Mouse (Mus musculus) limb, embryonic 14.5 days (tissue): ENCODE measurements around the gene Ano3. TPM values are rescaled to one million over a fixed set of nuclear protein-coding genes. Genes with fewer than 3 reads are reported as not detected.
A peak's percentile ranks its signal among the peaks of the same experiment; 100 is the strongest.

Experiments
- ATAC-seq: fragments of 200-750 bp; cut with Nextera tagmentation; 2 replicates; pipeline ENCODE4 v1.8.0; 2017; ENCODE audit warnings: low read depth, moderate number of reproducible peaks, moderate TSS enrichment; ENCODE audit not compliant: low FRiP score
- DNase-seq: peaks from one replicate; pipeline ENCODE4 v3.0.0-alpha.2; 2015; ENCODE audit warnings: low spot score
- H3K27ac ChIP-seq: fragments of 300-500 bp; sonication (generic); replicated peaks from 2 replicates; pipeline ENCODE4 v1.5.1; 2014; ENCODE audit warnings: low read depth, mild to moderate bottlenecking, low read length, moderate library complexity, mixed read lengths
- H3K27me3 ChIP-seq: fragments of 300-500 bp; sonication (generic); 2 replicates; pipeline ENCODE4 v1.6.1; 2014; ENCODE audit warnings: low read length, mixed read lengths; ENCODE audit not compliant: control insufficient read depth, insufficient read depth
- H3K36me3 ChIP-seq: fragments of 300-500 bp; sonication (generic); 2 replicates; pipeline ENCODE4 v1.6.1; 2014; ENCODE audit warnings: mild to moderate bottlenecking, low read length, moderate library complexity, mixed read lengths; ENCODE audit not compliant: control insufficient read depth, insufficient read depth
- H3K4me1 ChIP-seq: fragments of 300-500 bp; sonication (generic); 2 replicates; pipeline ENCODE4 v1.6.1; 2014; ENCODE audit warnings: antibody characterized with exemption, low read length, mixed read lengths; ENCODE audit not compliant: control insufficient read depth, insufficient read depth
- H3K4me2 ChIP-seq: fragments of 300-500 bp; sonication (generic); replicated peaks from 2 replicates; pipeline ENCODE4 v1.6.1; 2014; ENCODE audit warnings: low read depth, mild to moderate bottlenecking, low read length, moderate library complexity; ENCODE audit not compliant: severe bottlenecking
- H3K4me3 ChIP-seq: fragments of 300-500 bp; sonication (generic); replicated peaks from 2 replicates; pipeline ENCODE4 v1.5.1; 2014; ENCODE audit warnings: low read length
- H3K9ac ChIP-seq: fragments of 300-500 bp; sonication (generic); 2 replicates; pipeline ENCODE4 v1.6.1; 2014; ENCODE audit warnings: mild to moderate bottlenecking, low read depth, low read length, moderate library complexity; ENCODE audit not compliant: severe bottlenecking
- H3K9me3 ChIP-seq: fragments of 300-500 bp; sonication (generic); 2 replicates; pipeline ENCODE4 v1.6.1; 2016; ENCODE audit warnings: low read length; ENCODE audit not compliant: control insufficient read depth
- POLR2A ChIP-seq: fragments of 200-500 bp; IDR thresholded peaks from 2 replicates; pipeline ENCODE4 v1.8.0; 2012; ENCODE audit warnings: inconsistent platforms, mild to moderate bottlenecking, moderate library complexity, borderline replicate concordance; ENCODE audit not compliant: insufficient read depth, insufficient read length; ENCODE audit errors: extremely low read depth
- WGBS: fragments of 180-500 bp; shearing (Covaris S2); extraction: QIAGEN DNeasy Blood & Tissue Kit; methylation state at CpG from one replicate; pipeline ENCODE4 v1.1.7; 2014; 5-methylcytosine and 5-hydroxymethylcytosine counted together
- polyA plus RNA-seq, 2 experiments: library from polyadenylated mRNA; depleted of rRNA in 1 of 2; stranded (reverse) in 1 of 2; unstranded in 1 of 2; fragments of >200 nt; fragmentation: Nextera tagmentation in 1 of 2; extraction: Ambion mirVana in 1 of 2; gene quantifications; 2 replicates each; pipeline versions ENCODE4 v1.2.1 to v1.2.3; 2012 to 2014

Gene Ano3
- polyA plus RNA-seq, 2 experiments = 0.21 to 0.24 TPM

DNA sequence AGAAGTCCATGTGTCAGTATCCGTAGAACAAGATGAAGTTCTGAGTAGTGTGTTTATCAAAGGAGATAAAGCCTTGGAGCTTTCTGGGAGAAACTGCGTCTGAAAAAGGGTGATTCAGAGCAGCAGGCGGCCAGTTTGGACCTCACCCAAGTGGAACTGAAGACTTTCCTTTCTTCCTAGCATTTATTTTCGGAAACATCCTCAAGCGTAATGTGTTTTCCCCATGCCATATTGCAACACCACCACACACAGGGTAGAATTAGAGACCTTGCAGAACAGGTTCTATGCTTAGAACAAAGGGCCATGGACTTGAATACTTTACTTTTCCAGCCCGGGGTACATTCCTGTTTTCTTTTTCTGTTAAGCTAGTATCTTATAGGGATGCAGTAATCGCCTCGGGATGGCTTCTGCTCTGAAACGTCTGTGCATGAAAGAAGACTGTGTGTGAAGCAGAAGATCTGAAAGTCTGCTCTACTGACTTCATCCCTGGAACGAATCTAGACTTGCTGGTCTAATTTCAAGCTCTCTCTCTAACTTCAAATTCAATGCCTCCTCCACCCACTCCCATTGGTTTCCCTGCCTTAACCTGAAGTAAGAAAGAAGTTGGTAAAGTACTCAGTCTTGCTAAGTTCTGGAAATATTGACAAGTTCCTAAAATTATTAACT is 240.5 kb downstream of the Ano3 start:
- Histone ChIP-seq H3K27me3 (no peaks in the 10 kb centered on the region), H3K4me1 (no peaks in the 10 kb centered on the region), H3K9me3 (no peaks in the 10 kb centered on the region), H3K4me3 (no peak overlapping the region), H3K4me2 (no peak overlapping the region), H3K36me3 (no peaks in the 10 kb centered on the region), H3K27ac (no peak overlapping the region), H3K9ac (no peak overlapping the region)
- 76% methylated on average over 10 of the region's 10 CpGs for WGBS
- ATAC-seq = no peak
- DNase-seq = peak; percentile 21
- no peak for TF ChIP-seq POLR2A

DNA sequence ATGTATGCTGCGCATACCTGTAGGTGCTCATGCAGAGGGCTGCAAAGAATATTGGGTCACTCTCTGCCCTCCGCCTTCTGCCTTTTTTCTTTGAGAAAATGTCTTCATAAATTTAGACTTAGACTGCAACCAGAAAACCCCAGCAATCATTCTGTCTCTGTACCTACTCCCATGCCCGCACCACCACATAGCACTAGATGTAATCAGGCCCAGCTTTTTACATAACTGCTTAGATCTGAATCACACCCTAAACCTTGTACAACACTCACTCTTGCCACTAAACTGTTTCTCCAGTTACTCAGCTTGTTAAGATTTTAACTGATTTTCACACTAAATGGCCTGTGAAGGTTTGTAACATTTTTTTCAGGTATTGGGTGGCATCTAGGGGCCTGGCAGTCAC is 241.3 kb downstream of the Ano3 start:
- no peak for TF ChIP-seq POLR2A
- H3K4me1 ChIP-seq = no peaks in the 10 kb centered on the region
- H3K9me3 ChIP-seq = no peaks in the 10 kb centered on the region
- H3K4me2 ChIP-seq = no peak overlapping the region
- ATAC-seq = no peak
- WGBS = 89% methylated on average over 3 of the region's 3 CpGs
- no peak for DNase-seq
- H3K27me3 ChIP-seq = no peaks in the 10 kb centered on the region
- no peak overlapping the region for H3K9ac ChIP-seq
- H3K27ac ChIP-seq = no peak overlapping the region
- no peak overlapping the region for H3K4me3 ChIP-seq
- no peaks in the 10 kb centered on the region for H3K36me3 ChIP-seq

DNA sequence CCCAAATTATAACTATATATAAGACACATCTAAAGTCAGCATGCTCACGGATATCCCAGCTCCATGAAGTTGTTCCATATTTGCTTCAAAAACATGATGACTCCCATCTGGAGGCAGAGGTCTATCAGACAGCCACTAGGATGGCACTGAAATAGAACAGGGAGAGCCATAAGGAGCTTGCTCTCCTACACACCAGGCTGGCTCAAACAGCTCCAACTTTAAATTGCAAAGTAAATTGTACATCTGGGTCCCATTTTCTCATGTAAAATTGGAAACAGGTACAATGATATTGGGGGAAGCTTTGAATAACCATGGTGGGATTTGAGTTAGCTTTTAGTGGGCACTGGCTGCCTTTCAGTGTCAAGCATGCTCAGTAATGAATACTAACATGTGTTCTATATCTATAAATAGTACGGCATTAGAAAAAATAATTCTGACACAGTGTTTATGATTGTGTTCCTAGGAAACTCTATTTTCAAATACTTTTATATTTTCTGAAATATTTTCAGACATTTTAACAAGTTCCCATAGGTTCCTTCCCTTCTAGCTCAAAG is 279.6 kb downstream of the Ano3 start:
- H3K4me1 ChIP-seq = peaks cover 3% of the 10 kb centered on the region; the same call in 1 of the 2 replicates
- H3K27me3 ChIP-seq = no peaks in the 10 kb centered on the region; the same call in 1 of the 2 replicates
- H3K9me3 ChIP-seq = no peaks in the 10 kb centered on the region
- no peak overlapping the region for H3K4me2 ChIP-seq
- no peak overlapping the region for H3K9ac ChIP-seq
- H3K36me3 ChIP-seq = no peaks in the 10 kb centered on the region
- no peak overlapping the region for H3K27ac ChIP-seq
- peak; percentile 41 for DNase-seq
- WGBS = 26% methylated on average over 2 of the region's 2 CpGs
- TF ChIP-seq POLR2A = no peak
- ATAC-seq = 0 out of 2 replicates have a peak, but pooled peaks have one; percentile 47
- no peak overlapping the region for H3K4me3 ChIP-seq

DNA sequence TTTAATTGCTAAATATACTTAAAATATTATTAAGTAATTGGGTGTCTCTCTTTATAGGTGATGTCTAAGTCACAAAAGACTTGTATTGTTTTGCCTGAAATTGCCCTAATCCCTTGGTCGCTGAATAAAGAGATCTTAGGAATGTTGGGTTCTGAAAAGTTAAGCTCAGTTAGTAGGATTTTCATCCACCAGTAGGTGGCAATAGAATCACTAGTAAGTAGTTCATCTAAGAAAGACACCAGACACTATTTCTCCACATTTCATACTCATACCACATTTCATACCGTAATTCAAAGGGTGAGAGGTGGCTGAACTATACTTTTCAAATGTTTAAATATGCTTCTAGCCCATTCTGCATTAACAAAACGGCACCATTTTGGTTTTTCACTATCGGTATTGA is 287.4 kb downstream of the Ano3 start:
- H3K36me3 ChIP-seq = no peaks in the 10 kb centered on the region
- no peak overlapping the region for H3K27ac ChIP-seq
- H3K4me3 ChIP-seq = no peak overlapping the region
- H3K4me1 ChIP-seq = no peaks in the 10 kb centered on the region
- no peaks in the 10 kb centered on the region for H3K9me3 ChIP-seq
- 47% methylated on average over 4 of the region's 4 CpGs for WGBS
- no peak overlapping the region for H3K4me2 ChIP-seq
- DNase-seq (peak; percentile 79), ATAC-seq (no peak)
- no peak overlapping the region for H3K9ac ChIP-seq
- no peak for TF ChIP-seq POLR2A
- no peaks in the 10 kb centered on the region; the same call in 1 of the 2 replicates for H3K27me3 ChIP-seq

DNA sequence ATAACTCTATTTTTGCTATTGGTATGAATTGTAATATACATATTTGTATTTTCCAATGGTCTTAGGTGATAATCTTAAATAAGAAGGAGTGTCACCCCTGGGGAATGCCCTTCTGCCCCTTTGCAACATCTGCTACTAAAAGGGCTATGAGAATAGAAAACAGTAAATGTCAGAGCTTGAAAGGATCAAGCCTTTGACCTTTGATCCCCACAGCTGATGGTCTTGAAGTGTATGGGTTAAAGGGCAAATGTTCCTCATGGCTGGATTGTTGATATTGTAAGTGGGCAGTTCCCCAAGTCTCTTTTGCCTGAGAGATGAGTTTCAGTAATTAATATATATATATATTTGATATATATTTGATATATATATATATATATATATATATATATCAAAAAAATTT is 305.9 kb downstream of the Ano3 start:
- Histone ChIP-seq H3K4me3 (no peak overlapping the region), H3K36me3 (no peaks in the 10 kb centered on the region), H3K4me1 (no peaks in the 10 kb centered on the region), H3K9ac (no peak overlapping the region), H3K4me2 (no peak overlapping the region), H3K27ac (no peak overlapping the region), H3K27me3 (no peaks in the 10 kb centered on the region), H3K9me3 (no peaks in the 10 kb centered on the region)
- no peak for DNase-seq
- ATAC-seq = no peak
- TF ChIP-seq POLR2A = no peak
